Mouse (Mus musculus) cerebellum, postnatal 36 days (tissue): ENCODE results near the gene Sash1.
A peak's percentile ranks its signal among the peaks of the same experiment; 100 is the strongest.

Experiments used
- DNase-seq, 2 experiments: peaks; one replicate each; pipeline ENCODE4 v3.0.0; 2021 to 2022; ENCODE audit warnings: mixed read lengths in 2 of 2

Gene Sash1

GRCm38 (mm10) chr10:8747450-8748212 is 138.2 kb downstream of the Sash1 start:
- DNase-seq: no peak

GRCm38 (mm10) chr10:8746082-8746696 is 139.7 kb downstream of the Sash1 start:
- DNase-seq: no peak

- peak; percentile 35 to 47 for DNase-seq
Observed at GRCm38 (mm10) chr10:8742872-8743271, 143.0 kb downstream of the Sash1 start.

GRCm38 (mm10) chr10:8741505-8741904 is 144.4 kb downstream of the Sash1 start:
- no peak for DNase-seq

- no peak for DNase-seq
Observed at GRCm38 (mm10) chr10:8740797-8741196, 145.1 kb downstream of the Sash1 start.

- DNase-seq: peak in 1 of 2 experiments; percentile 15
Observed at GRCm38 (mm10) chr10:8729387-8730337, 156.2 kb downstream of the Sash1 start.

- DNase-seq: no peak
Observed at GRCm38 (mm10) chr10:8719345-8719744, 166.5 kb downstream of the Sash1 start.

- DNase-seq: no peak
Observed at GRCm38 (mm10) chr10:8718831-8719230, 167.0 kb downstream of the Sash1 start.

GRCm38 (mm10) chr10:8717171-8717570 is 168.7 kb downstream of the Sash1 start:
- no peak for DNase-seq

GRCm38 (mm10) chr10:8715679-8716284 is 170.1 kb downstream of the Sash1 start:
- DNase-seq: peak; percentile 81 to 82

- peak in 1 of 2 experiments; percentile 20 for DNase-seq
Observed at GRCm38 (mm10) chr10:8696636-8697035, 189.2 kb downstream of the Sash1 start.

GRCm38 (mm10) chr10:8693996-8694500 is 191.8 kb downstream of the Sash1 start:
- no peak for DNase-seq

- no peak for DNase-seq
Observed at GRCm38 (mm10) chr10:8693561-8693960, 192.3 kb downstream of the Sash1 start.

- DNase-seq: no peak
Observed at GRCm38 (mm10) chr10:8692531-8692930, 193.3 kb downstream of the Sash1 start.

- no peak for DNase-seq
Observed at GRCm38 (mm10) chr10:8686219-8686618, 199.7 kb downstream of the Sash1 start.

GRCm38 (mm10) chr10:8685269-8685668 is 200.6 kb downstream of the Sash1 start:
- DNase-seq: no peak

- DNase-seq: peak; percentile 54 to 58
Observed at GRCm38 (mm10) chr10:8682900-8683299, 203.0 kb downstream of the Sash1 start.

GRCm38 (mm10) chr10:8682341-8682740 is 203.5 kb downstream of the Sash1 start:
- DNase-seq: no peak

- DNase-seq: no peak
Observed at GRCm38 (mm10) chr10:8676722-8677121, 209.1 kb downstream of the Sash1 start.
